Mouse (Mus musculus) CH12.LX (cell line): ENCODE data around the gene Tnfrsf22. TPM values are rescaled to one million over a fixed set of nuclear protein-coding genes. Genes with fewer than 3 reads are reported as not detected.

ENCODE experiments used
- DNase-seq: peaks from one replicate; pipeline ENCODE4 v3.0.0-alpha.2; 2013; ENCODE audit errors: extremely low read depth
- H3K27ac ChIP-seq: 2 replicates; pipeline ENCODE4 v1.5.1; 2012; ENCODE audit warnings: low read depth, mild to moderate bottlenecking, control low read depth, moderate library complexity; ENCODE audit not compliant: insufficient read depth
- H3K27me3 ChIP-seq: replicated peaks from 2 replicates; pipeline ENCODE3; 2012; ENCODE audit warnings: inconsistent platforms
- H3K36me3 ChIP-seq, 2 experiments: replicated peaks in 1 of 2; 2 replicates each; pipeline versions ENCODE3 to v1.6.1; 2012; ENCODE audit warnings: inconsistent platforms in 1 of 2, low read length in 1 of 2, mild to moderate bottlenecking in 1 of 2, mixed read lengths in 1 of 2, moderate library complexity in 1 of 2; ENCODE audit not compliant: control insufficient read depth in 1 of 2, insufficient read depth in 1 of 2
- H3K4me1 ChIP-seq, 2 experiments: 2 replicates each; pipeline ENCODE4 v1.6.1; 2012; ENCODE audit warnings: inconsistent platforms in 1 of 2, moderate library complexity in 1 of 2; ENCODE audit not compliant: insufficient read depth in 2 of 2, control insufficient read depth in 1 of 2
- H3K4me2 ChIP-seq: 2 replicates; pipeline ENCODE4 v1.6.1; 2012; ENCODE audit warnings: low read depth, mild to moderate bottlenecking, control low read depth; ENCODE audit not compliant: poor library complexity, insufficient read depth, severe bottlenecking
- H3K4me3 ChIP-seq, 3 experiments: fragments of 150-350 bp in 1 of 3; sonication (generic) in 1 of 3; replicated peaks in 1 of 3; 2 replicates each; pipeline versions ENCODE3 to v1.5.1; 2011 to 2012; ENCODE audit warnings: low read depth in 2 of 3, low read length in 2 of 3, mild to moderate bottlenecking in 2 of 3, moderate library complexity in 2 of 3, control low read depth in 1 of 3, improper control_type of control experiment in 1 of 3, inconsistent platforms in 1 of 3, mixed read lengths in 1 of 3; ENCODE audit not compliant: poor library complexity in 1 of 3
- H3K79me2 ChIP-seq: replicated peaks from 2 replicates; pipeline ENCODE4 v1.6.1; 2012; ENCODE audit warnings: mild to moderate bottlenecking, moderate library complexity; ENCODE audit not compliant: control insufficient read depth, poor library complexity, insufficient read depth, severe bottlenecking; ENCODE audit errors: extremely low read depth
- H3K9ac ChIP-seq: 2 replicates; pipeline ENCODE4 v1.6.1; 2012; ENCODE audit warnings: low read depth, mild to moderate bottlenecking, control low read depth, moderate library complexity; ENCODE audit not compliant: insufficient read depth
- H3K9me3 ChIP-seq: replicated peaks from 2 replicates; pipeline ENCODE3; 2012; ENCODE audit warnings: low read length, inconsistent platforms, mixed read lengths
- CHD1 ChIP-seq: IDR thresholded peaks from 2 replicates; pipeline ENCODE4 v1.6.1; 2012; ENCODE audit warnings: low read depth, low read length, improper control_type of control experiment, inconsistent platforms
- CHD2 ChIP-seq: IDR thresholded peaks from 2 replicates; pipeline ENCODE4 v1.6.1; 2011; ENCODE audit warnings: low read length, improper control_type of control experiment
- CTCF ChIP-seq, 2 experiments: IDR thresholded peaks in 1 of 2; conservative IDR thresholded peaks in 1 of 2; 2 replicates each; pipeline ENCODE4 v1.5.1; 2011 to 2012; ENCODE audit warnings: low read depth in 2 of 2, low read length in 2 of 2, improper control_type of control experiment in 1 of 2, inconsistent platforms in 1 of 2, mild to moderate bottlenecking in 1 of 2, moderate library complexity in 1 of 2
- E2F4 ChIP-seq: IDR thresholded peaks from 2 replicates; pipeline ENCODE4 v1.6.1; 2011; ENCODE audit warnings: low read depth, low read length, improper control_type of control experiment; ENCODE audit not compliant: insufficient replicate concordance
- ELF1 ChIP-seq: IDR thresholded peaks from 2 replicates; pipeline ENCODE4 v1.6.1; 2014; ENCODE audit warnings: low read depth, mild to moderate bottlenecking, inconsistent platforms, low read length, improper control_type of control experiment
- GABPA ChIP-seq: IDR thresholded peaks from 2 replicates; pipeline ENCODE4 v1.6.1; 2012; ENCODE audit warnings: low read depth, low read length, improper control_type of control experiment, inconsistent platforms; ENCODE audit not compliant: insufficient replicate concordance
- IRF4 ChIP-seq: IDR thresholded peaks from 2 replicates; pipeline ENCODE4 v1.6.1; 2014; ENCODE audit warnings: low read depth, mild to moderate bottlenecking, inconsistent platforms, low read length, improper control_type of control experiment
- JUN ChIP-seq: IDR thresholded peaks from 2 replicates; pipeline ENCODE4 v1.6.1; 2011; ENCODE audit warnings: low read depth, mild to moderate bottlenecking, low read length, improper control_type of control experiment, moderate library complexity; ENCODE audit not compliant: insufficient read depth
- MYC ChIP-seq: IDR thresholded peaks from 2 replicates; pipeline ENCODE4 v1.6.1; 2011; ENCODE audit warnings: low read depth, mild to moderate bottlenecking, improper control_type of control experiment, low read length
- NELFE ChIP-seq: IDR thresholded peaks from 2 replicates; pipeline ENCODE4 v1.6.1; 2011; ENCODE audit warnings: low read depth, low read length, improper control_type of control experiment
- PAX5 ChIP-seq: IDR thresholded peaks from 2 replicates; pipeline ENCODE4 v1.6.1; 2012; ENCODE audit warnings: low read length, inconsistent platforms, mixed read lengths
- POLR2A ChIP-seq: IDR thresholded peaks from 2 replicates; pipeline ENCODE4 v1.6.1; 2011; ENCODE audit warnings: low read depth, mild to moderate bottlenecking, improper control_type of control experiment, low read length
- RCOR1 ChIP-seq: conservative IDR thresholded peaks from 2 replicates; pipeline ENCODE4 v1.6.1; 2012; ENCODE audit warnings: low read depth, mild to moderate bottlenecking, inconsistent platforms, low read length, improper control_type of control experiment
- SIN3A ChIP-seq: IDR thresholded peaks from 2 replicates; pipeline ENCODE4 v1.6.1; 2012; ENCODE audit warnings: low read length, improper control_type of control experiment, inconsistent platforms
- SMC3 ChIP-seq: IDR thresholded peaks from 2 replicates; pipeline ENCODE4 v1.6.1; 2011; ENCODE audit warnings: low read depth, low read length, improper control_type of control experiment
- TBP ChIP-seq: conservative IDR thresholded peaks from 2 replicates; pipeline ENCODE4 v1.6.1; 2011; ENCODE audit warnings: low read depth, low read length, improper control_type of control experiment
- UBTF ChIP-seq: IDR thresholded peaks from 2 replicates; pipeline ENCODE4 v1.6.1; 2012; ENCODE audit warnings: low read depth, mild to moderate bottlenecking, inconsistent platforms, low read length, improper control_type of control experiment, moderate library complexity
- USF1 ChIP-seq: IDR thresholded peaks from 2 replicates; pipeline ENCODE4 v1.6.1; 2014; ENCODE audit warnings: low read depth, mild to moderate bottlenecking, inconsistent platforms, low read length, improper control_type of control experiment
- ZKSCAN1 ChIP-seq: IDR thresholded peaks from 2 replicates; pipeline ENCODE4 v1.6.1; 2012; ENCODE audit warnings: low read depth, inconsistent platforms, low read length, improper control_type of control experiment, borderline replicate concordance
- dilution Hi-C: fragments of 300-500 bp; cut with MboI; formaldehyde crosslinking; loops from 2 replicates; pipeline ENCODE4 v1.14.3; 2020; ENCODE audit warnings: low sequenced_read_pairs; ENCODE audit not compliant: extremely low pct_unique_long_range_greater_than_20kb, extremely low pct_ligation_motif_present
- in situ Hi-C: fragments of 300-500 bp; cut with MboI; formaldehyde crosslinking; loops from 3 replicates; pipeline ENCODE4 v1.14.3; 2019; ENCODE audit warnings: low sequenced_read_pairs, low pct_ligation_motif_present, low pct_unique_long_range_greater_than_20kb, mixed read lengths
- polyA plus RNA-seq: library from polyadenylated mRNA; unstranded; fragments of >175 nt; gene quantifications from 2 replicates; pipeline ENCODE4 v1.2.1, GENCODE M21; 2012; ENCODE audit warnings: low read depth; ENCODE audit not compliant: insufficient read length
- total RNA-seq, 2 experiments: library from RNA; depleted of rRNA; stranded (reverse); fragments of 300-350 nt in 1 of 2; fragments of >200 nt in 1 of 2; gene quantifications; 2 replicates each; pipeline ENCODE4 v1.2.3; 2012 to 2014

Tnfrsf22 gene
- total and polyA plus RNA-seq, 3 experiments: 3.8 to 8.7 (median 5.2) TPM

DNA sequence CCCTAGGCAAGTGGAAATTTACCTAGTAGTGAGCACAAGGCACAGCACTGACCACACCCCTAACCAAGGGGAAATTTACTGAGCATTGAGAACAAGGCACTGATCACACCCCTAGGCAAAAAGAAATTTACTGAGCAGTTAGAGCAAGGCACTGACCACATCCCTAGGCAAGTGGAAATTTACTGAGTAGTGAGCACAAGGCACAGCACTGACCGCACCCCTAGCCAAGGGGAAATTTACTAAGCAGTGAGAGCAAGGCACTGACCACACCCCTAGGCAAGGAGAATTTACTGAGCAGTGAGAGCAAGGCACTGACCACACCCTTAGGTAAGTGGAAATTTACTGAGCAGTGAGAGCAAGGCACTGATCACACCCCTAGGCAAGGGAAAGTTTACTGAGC, 12.8 kb downstream of the Tnfrsf22 start:
- Histone ChIP-seq H3K4me1 (no peaks in the 10 kb centered on the region), H3K27me3 (peaks cover 1% of the 10 kb centered on the region), H3K9me3 (peaks cover 5% of the 10 kb centered on the region), H3K4me2 (no peak overlapping the region), H3K79me2 (no peaks in the 10 kb centered on the region), H3K4me3 (no peak overlapping the region), H3K36me3 (peaks cover 0 to 24% of the 10 kb centered on the region in 2 experiments), H3K9ac (no peak overlapping the region), H3K27ac (no peak overlapping the region)
- TF ChIP-seq SMC3 (no peak), RCOR1 (no peak), SIN3A (no peak), ELF1 (no peak), IRF4 (no peak), ZKSCAN1 (no peak), POLR2A (no peak), MYC (no peak), TBP (no peak), CHD1 (no peak), CTCF (conservative IDR thresholded peaks at IDR 0.05 in 1 of 2, IDR thresholded peaks at IDR 0.05 in 1 of 2; ENCODE audit: low read depth in 2 of 2, low read length in 2 of 2) (no peak), JUN (no peak), E2F4 (no peak)
- DNase-seq: no peak
- dilution Hi-C loops: no loop called here
- in situ Hi-C loops: no loop called here

DNA sequence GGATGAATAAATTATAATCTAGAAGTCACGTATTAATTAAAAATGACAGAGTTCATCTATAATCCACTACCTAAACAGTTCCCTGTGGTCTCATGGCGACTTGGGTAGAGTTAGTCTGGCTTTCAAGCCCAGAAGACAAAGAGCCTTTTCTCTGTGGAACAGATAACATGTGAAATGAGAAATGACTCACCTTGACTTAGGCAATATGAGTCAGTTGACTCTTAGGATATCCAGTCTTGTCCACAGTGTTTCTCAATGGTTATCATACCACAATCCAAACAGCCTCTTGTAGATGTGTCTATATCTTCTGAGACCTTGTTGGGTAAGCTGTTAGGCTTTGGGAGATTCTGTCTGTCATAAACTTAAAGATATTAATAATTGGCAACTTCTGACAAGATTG, 18.0 kb downstream of the Tnfrsf22 start:
- Histone ChIP-seq H3K9me3 (peaks cover under 1% of the 10 kb centered on the region), H3K27me3 (peaks cover 1% of the 10 kb centered on the region), H3K79me2 (no peaks in the 10 kb centered on the region), H3K4me2 (no peak overlapping the region), H3K9ac (no peak overlapping the region), H3K36me3 (peaks cover 0 to 5% of the 10 kb centered on the region in 2 experiments), H3K27ac (no peak overlapping the region), H3K4me1 (peaks cover 3 to 12% of the 10 kb centered on the region in 2 experiments; a peak in 3 of 4 replicates), H3K4me3 (no peak overlapping the region)
- in situ Hi-C loops (no loop called here), dilution Hi-C loops (no loop called here)
- no peak for DNase-seq
- TF ChIP-seq IRF4 (no peak), JUN (no peak), GABPA (no peak), USF1 (no peak), SMC3 (no peak), PAX5 (no peak), CHD2 (no peak), UBTF (no peak), CTCF (conservative IDR thresholded peaks at IDR 0.05 in 1 of 2, IDR thresholded peaks at IDR 0.05 in 1 of 2; ENCODE audit: low read depth in 2 of 2, low read length in 2 of 2) (no peak), RCOR1 (no peak), SIN3A (no peak), NELFE (no peak), ZKSCAN1 (no peak)
